Mouse (Mus musculus) myocyte (in vitro differentiated cells): ENCODE data around the gene Aqp5. TPM values are rescaled to one million over a fixed set of nuclear protein-coding genes. Genes with fewer than 3 reads are reported as not detected.

Source experiments
- H3K27me3 ChIP-seq: one replicate; pipeline ENCODE4 v1.6.1; 2011; ENCODE audit not compliant: control insufficient read depth, insufficient read depth, insufficient read length
- H3K36me3 ChIP-seq: one replicate; pipeline ENCODE4 v1.6.1; 2011; ENCODE audit not compliant: control insufficient read depth, insufficient read depth
- H3K4me2 ChIP-seq: one replicate; pipeline ENCODE4 v1.6.1; 2011; ENCODE audit warnings: low read depth, control low read depth
- H3K4me3 ChIP-seq: one replicate; pipeline ENCODE4 v1.5.1; 2011; ENCODE audit warnings: mild to moderate bottlenecking, control low read depth, moderate library complexity
- H3K79me2 ChIP-seq: one replicate; pipeline ENCODE4 v1.6.1; 2011; ENCODE audit not compliant: control insufficient read depth, insufficient read depth
- H3ac ChIP-seq: one replicate; pipeline ENCODE4 v1.6.1; 2011; ENCODE audit not compliant: control insufficient read depth, insufficient read length
- CEBPB ChIP-seq: IDR thresholded peaks from 2 replicates; pipeline ENCODE4 v1.6.1; 2011; ENCODE audit warnings: mild to moderate bottlenecking, moderate library complexity; ENCODE audit not compliant: poor library complexity, insufficient read depth, severe bottlenecking
- E2F4 ChIP-seq: IDR thresholded peaks from one replicate; pipeline ENCODE4 v1.6.1; 2011; ENCODE audit warnings: mild to moderate bottlenecking, control low read depth, moderate library complexity; ENCODE audit not compliant: insufficient read depth
- MAX ChIP-seq: IDR thresholded peaks from one replicate; pipeline ENCODE4 v1.6.1; 2011; ENCODE audit warnings: low read depth, mild to moderate bottlenecking, control low read depth
- MYOD1 ChIP-seq, 3 experiments: IDR thresholded peaks; one replicate each; pipeline ENCODE4 v1.6.1; 2011; ENCODE audit warnings: control low read depth in 2 of 3, low read depth in 2 of 3, mild to moderate bottlenecking in 2 of 3, moderate library complexity in 1 of 3; ENCODE audit not compliant: insufficient read length in 2 of 3, control insufficient read depth in 1 of 3
- MYOG ChIP-seq, 3 experiments: IDR thresholded peaks; one replicate each; pipeline ENCODE4 v1.6.1; 2011; ENCODE audit warnings: control low read depth in 2 of 3, low read depth in 2 of 3, mild to moderate bottlenecking in 2 of 3; ENCODE audit not compliant: insufficient read length in 2 of 3, control insufficient read depth in 1 of 3, insufficient read depth in 1 of 3
- POLR2A ChIP-seq: IDR thresholded peaks from one replicate; pipeline ENCODE4 v1.6.1; 2011; ENCODE audit warnings: low read depth, mild to moderate bottlenecking, control low read depth, moderate library complexity; ENCODE audit not compliant: insufficient read length
- POLR2AphosphoS2 ChIP-seq: IDR thresholded peaks from one replicate; pipeline ENCODE4 v1.6.1; 2011; ENCODE audit warnings: low read depth, control low read depth; ENCODE audit not compliant: insufficient read length
- REST ChIP-seq: IDR thresholded peaks from one replicate; pipeline ENCODE4 v1.6.1; 2011; ENCODE audit warnings: mild to moderate bottlenecking, control low read depth, moderate library complexity; ENCODE audit not compliant: insufficient read depth, insufficient read length
- SRF ChIP-seq: IDR thresholded peaks from one replicate; pipeline ENCODE4 v1.6.1; 2011; ENCODE audit warnings: low read depth; ENCODE audit not compliant: control insufficient read depth, insufficient read length
- TCF12 ChIP-seq: IDR thresholded peaks from one replicate; pipeline ENCODE4 v1.6.1; 2011; ENCODE audit warnings: mild to moderate bottlenecking, control low read depth; ENCODE audit not compliant: poor library complexity, insufficient read depth, severe bottlenecking
- TCF3 ChIP-seq: IDR thresholded peaks from one replicate; pipeline ENCODE4 v1.6.1; 2011; ENCODE audit warnings: low read depth, control low read depth; ENCODE audit not compliant: insufficient read length
- USF1 ChIP-seq: IDR thresholded peaks from one replicate; pipeline ENCODE4 v1.6.1; 2011; ENCODE audit warnings: low read depth, mild to moderate bottlenecking, control low read depth, moderate library complexity
- polyA plus RNA-seq: library from polyadenylated mRNA; unstranded; fragments of >200 nt; fragmentation: generic; extraction: Trizol; gene quantifications from one replicate; pipeline ENCODE4 v1.2.1, GENCODE M21; 2012; ENCODE audit warnings: missing spikeins

Aqp5 gene
- polyA plus RNA-seq, 1 experiment = 109 TPM

- H3K36me3 ChIP-seq = no peaks in the 10 kb centered on the region
- TF ChIP-seq CEBPB (no peak), TCF3 (no peak), SRF (no peak), USF1 (no peak), REST (no peak), MYOD1 (IDR thresholded peaks at IDR 0.05; ENCODE audit: control insufficient read depth in 1 of 3, insufficient read length in 2 of 3, low read depth in 2 of 3) (no peak), POLR2A (no peak), MAX (no peak), POLR2AphosphoS2 (no peak), MYOG (IDR thresholded peaks at IDR 0.05; ENCODE audit: control insufficient read depth in 1 of 3, insufficient read depth in 1 of 3, insufficient read length in 2 of 3, low read depth in 2 of 3) (no peak), TCF12 (no peak)
- no peak overlapping the region for H3K4me3 ChIP-seq
- H3K27me3 ChIP-seq = no peaks in the 10 kb centered on the region
- no peak overlapping the region for H3ac ChIP-seq
- H3K79me2 ChIP-seq = no peaks in the 10 kb centered on the region
- H3K4me2 ChIP-seq = no peak overlapping the region
These were observed 4.4 kb downstream of the Aqp5 start for GRCm38 (mm10) chr15:99594951-99595350.

GRCm38 (mm10) chr15:99596056-99596687 lies 5.6 kb downstream of the Aqp5 start:
- Histone ChIP-seq H3ac (no peak overlapping the region), H3K4me2 (no peak overlapping the region), H3K36me3 (no peaks in the 10 kb centered on the region), H3K79me2 (no peaks in the 10 kb centered on the region), H3K27me3 (peaks cover 4% of the 10 kb centered on the region), H3K4me3 (no peak overlapping the region)
- TF ChIP-seq MYOG (IDR thresholded peaks at IDR 0.05; ENCODE audit: control insufficient read depth in 1 of 3, insufficient read depth in 1 of 3, insufficient read length in 2 of 3, low read depth in 2 of 3) = peak in 1 of 3 experiments; percentile 3
- no peak for TF ChIP-seq POLR2A
- no peak for TF ChIP-seq MAX
- TF ChIP-seq SRF = no peak
- TF ChIP-seq MYOD1 (IDR thresholded peaks at IDR 0.05; ENCODE audit: control insufficient read depth in 1 of 3, insufficient read length in 2 of 3, low read depth in 2 of 3) = peak in 1 of 3 experiments; percentile 1
- peak; percentile 24 for TF ChIP-seq POLR2AphosphoS2
- TF ChIP-seq REST = peak; percentile 45
- TF ChIP-seq USF1 = no peak

DNA sequence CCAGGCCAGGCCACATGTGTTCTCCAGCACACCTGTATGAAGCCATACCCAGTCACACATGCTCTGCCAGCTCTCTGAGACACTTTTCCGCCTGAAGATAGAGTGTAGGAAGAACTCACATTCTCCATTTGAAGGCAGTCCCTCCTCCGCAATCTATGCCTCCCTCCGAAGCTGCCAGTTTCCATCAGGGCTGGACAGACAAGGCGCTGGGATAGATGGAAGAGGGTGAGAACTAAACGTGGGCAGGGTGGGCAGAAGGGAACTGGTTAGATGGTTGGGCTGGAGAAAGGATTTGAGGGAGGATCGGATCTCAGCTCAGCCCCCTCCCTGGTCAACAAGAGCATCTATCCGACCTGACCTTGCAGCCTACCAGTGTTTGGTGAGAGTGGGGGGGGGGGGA lies 6.3 kb downstream of the Aqp5 start:
- no peak overlapping the region for H3ac ChIP-seq
- no peaks in the 10 kb centered on the region for H3K79me2 ChIP-seq
- TF ChIP-seq POLR2A = no peak
- TF ChIP-seq MYOD1 (IDR thresholded peaks at IDR 0.05; ENCODE audit: control insufficient read depth in 1 of 3, insufficient read length in 2 of 3, low read depth in 2 of 3) = no peak
- TF ChIP-seq POLR2AphosphoS2 = no peak
- TF ChIP-seq TCF12 = no peak
- H3K4me2 ChIP-seq = no peak overlapping the region
- peaks cover 6% of the 10 kb centered on the region for H3K27me3 ChIP-seq
- H3K36me3 ChIP-seq = no peaks in the 10 kb centered on the region
- no peak overlapping the region for H3K4me3 ChIP-seq

- no peak overlapping the region for H3K4me3 ChIP-seq
- peaks cover 10% of the 10 kb centered on the region for H3K27me3 ChIP-seq
- H3ac ChIP-seq = no peak overlapping the region
These were observed 7.0 kb downstream of the Aqp5 start for GRCm38 (mm10) chr15:99597596-99597995.

GRCm38 (mm10) chr15:99599245-99600070 lies 8.9 kb downstream of the Aqp5 start:
- H3K4me2 ChIP-seq = no peak overlapping the region

More at GRCm38 (mm10) chr15:99597596-99597995, 7.0 kb downstream of the Aqp5 start:
- Histone ChIP-seq H3K36me3 (no peaks in the 10 kb centered on the region), H3K4me2 (no peak overlapping the region), H3K79me2 (no peaks in the 10 kb centered on the region)
- TF ChIP-seq MYOG (IDR thresholded peaks at IDR 0.05; ENCODE audit: control insufficient read depth in 1 of 3, insufficient read depth in 1 of 3, insufficient read length in 2 of 3, low read depth in 2 of 3) (no peak), E2F4 (no peak), POLR2A (no peak), POLR2AphosphoS2 (no peak), SRF (no peak), MYOD1 (IDR thresholded peaks at IDR 0.05; ENCODE audit: control insufficient read depth in 1 of 3, insufficient read length in 2 of 3, low read depth in 2 of 3) (no peak), CEBPB (no peak), MAX (no peak), REST (no peak), TCF3 (no peak), USF1 (no peak), TCF12 (no peak)

More at GRCm38 (mm10) chr15:99599245-99600070, 8.9 kb downstream of the Aqp5 start:
- Histone ChIP-seq H3K79me2 (no peaks in the 10 kb centered on the region), H3ac (no peak overlapping the region), H3K4me3 (no peak overlapping the region), H3K36me3 (no peaks in the 10 kb centered on the region), H3K27me3 (peaks cover 11% of the 10 kb centered on the region)
- no peak for TF ChIP-seq TCF12
- TF ChIP-seq MAX = no peak
- TF ChIP-seq TCF3 = no peak
- TF ChIP-seq CEBPB = no peak
- no peak for TF ChIP-seq MYOD1 (IDR thresholded peaks at IDR 0.05; ENCODE audit: control insufficient read depth in 1 of 3, insufficient read length in 2 of 3, low read depth in 2 of 3)
- TF ChIP-seq POLR2AphosphoS2 = no peak
- TF ChIP-seq REST = no peak
- TF ChIP-seq SRF = no peak
- no peak for TF ChIP-seq USF1
- TF ChIP-seq E2F4 = no peak
- TF ChIP-seq POLR2A = no peak
- no peak for TF ChIP-seq MYOG (IDR thresholded peaks at IDR 0.05; ENCODE audit: control insufficient read depth in 1 of 3, insufficient read depth in 1 of 3, insufficient read length in 2 of 3, low read depth in 2 of 3)
